Mouse (Mus musculus) liver, embryonic 15.5 days (tissue): ENCODE measurements around the gene Clasrp. TPM values are rescaled to one million over a fixed set of nuclear protein-coding genes. Genes with fewer than 3 reads are reported as not detected.
"Not testable (repeated sequence)": the region's sequence is repeated elsewhere in the genome, so short reads cannot be mapped to it uniquely, and the experiment has no call there.

Source experiments
- ATAC-seq: fragments of 200-750 bp; cut with Nextera tagmentation; 2 replicates; pipeline ENCODE4 v1.8.0; 2017; ENCODE audit warnings: moderate number of reproducible peaks, mild to moderate bottlenecking, moderate library complexity; ENCODE audit not compliant: insufficient read depth
- H3K27ac ChIP-seq: fragments of 300-500 bp; sonication (generic); replicated peaks from 2 replicates; pipeline ENCODE4 v1.5.1; 2015; ENCODE audit warnings: mild to moderate bottlenecking, inconsistent platforms
- H3K27me3 ChIP-seq: fragments of 300-500 bp; sonication (generic); 2 replicates; pipeline ENCODE4 v1.6.1; 2015; ENCODE audit warnings: mild to moderate bottlenecking, inconsistent platforms
- H3K36me3 ChIP-seq: fragments of 300-500 bp; sonication (generic); replicated peaks from 2 replicates; pipeline ENCODE4 v1.6.1; 2015; ENCODE audit warnings: moderate library complexity, mild to moderate bottlenecking, inconsistent platforms
- H3K4me1 ChIP-seq: fragments of 300-500 bp; sonication (generic); replicated peaks from 2 replicates; pipeline ENCODE4 v1.6.1; 2015; ENCODE audit warnings: inconsistent platforms
- H3K4me2 ChIP-seq: fragments of 300-500 bp; sonication (generic); 2 replicates; pipeline ENCODE4 v1.6.1; 2015; ENCODE audit warnings: moderate library complexity, mild to moderate bottlenecking, inconsistent platforms
- H3K4me3 ChIP-seq: fragments of 300-500 bp; sonication (generic); replicated peaks from 2 replicates; pipeline ENCODE4 v1.5.1; 2015; ENCODE audit warnings: mild to moderate bottlenecking, inconsistent platforms
- H3K9ac ChIP-seq: fragments of 300-500 bp; sonication (generic); 2 replicates; pipeline ENCODE4 v1.6.1; 2015; ENCODE audit warnings: moderate library complexity, mild to moderate bottlenecking, inconsistent platforms
- H3K9me3 ChIP-seq: fragments of 300-500 bp; sonication (generic); replicated peaks from 2 replicates; pipeline ENCODE4 v1.6.1; 2016; ENCODE audit warnings: inconsistent platforms
- WGBS: fragments of 180-500 bp; shearing (Covaris S2); methylation state at CpG from one replicate; pipeline ENCODE4 v1.1.7; 2015; ENCODE audit warnings: mixed read lengths; ENCODE audit not compliant: insufficient replicate concordance; 5-methylcytosine and 5-hydroxymethylcytosine counted together
- polyA plus RNA-seq: library from polyadenylated mRNA; unstranded; fragments of >200 nt; fragmentation: Nextera tagmentation; extraction: Ambion mirVana; gene quantifications from 2 replicates; pipeline ENCODE4 v1.2.1, GENCODE M21; 2015

The Clasrp gene
- polyA plus RNA-seq, 1 experiment from 2014 or later = 12.2 TPM

GRCm38 (mm10) chr7:19607291-19607690, 3.0 kb upstream of the Clasrp start:
- H3K27ac ChIP-seq = no peak overlapping the region
- ATAC-seq = no peak
- H3K4me1 ChIP-seq = peaks cover 21% of the 10 kb centered on the region
- WGBS = 67% methylated on average over 5 of the region's 5 CpGs
- no peaks in the 10 kb centered on the region for H3K27me3 ChIP-seq
- no peak overlapping the region for H3K9ac ChIP-seq
- no peak overlapping the region for H3K4me2 ChIP-seq
- peaks cover 2% of the 10 kb centered on the region; the same call in 1 of the 2 replicates for H3K36me3 ChIP-seq
- H3K9me3 ChIP-seq = no peaks in the 10 kb centered on the region
- H3K4me3 ChIP-seq = no peak overlapping the region

- Histone ChIP-seq H3K4me3 (peak overlapping the region; percentile 94), H3K4me2 (peak overlapping the region; percentile 88), H3K4me1 (peaks cover 34% of the 10 kb centered on the region), H3K27ac (peak overlapping the region; percentile 79; the same call in 1 of the 2 replicates), H3K36me3 (peaks cover 22% of the 10 kb centered on the region)
- WGBS = 51% methylated on average over 10 of the region's 10 CpGs
- not testable (repeated sequence) for H3K9ac ChIP-seq, ATAC-seq, H3K27me3 ChIP-seq, H3K9me3 ChIP-seq
These were observed 424 bp upstream of the Clasrp start for GRCm38 (mm10) chr7:19604606-19605214.

GRCm38 (mm10) chr7:19603055-19603454, 1.2 kb downstream of the Clasrp start:
- Histone ChIP-seq H3K9ac (peak overlapping the region; percentile 96; the same call in 1 of the 2 replicates), H3K4me2 (peak overlapping the region; percentile 88), H3K4me3 (peak overlapping the region; percentile 94), H3K27me3 (no peaks in the 10 kb centered on the region), H3K36me3 (peaks cover 33% of the 10 kb centered on the region), H3K9me3 (no peaks in the 10 kb centered on the region), H3K4me1 (peaks cover 34% of the 10 kb centered on the region), H3K27ac (no peak overlapping the region)
- 67% methylated on average over 12 of the region's 12 CpGs for WGBS
- no peak for ATAC-seq

- no peak overlapping the region for H3K4me3 ChIP-seq
- ATAC-seq = no peak
- H3K27me3 ChIP-seq = no peaks in the 10 kb centered on the region
- 62% methylated on average over 5 of the region's 5 CpGs for WGBS
- no peak overlapping the region; the same call in 1 of the 2 replicates for H3K9ac ChIP-seq
- H3K4me1 ChIP-seq = peaks cover 34% of the 10 kb centered on the region
- H3K27ac ChIP-seq = no peak overlapping the region
- H3K4me2 ChIP-seq = no peak overlapping the region
- peaks cover 44% of the 10 kb centered on the region for H3K36me3 ChIP-seq
- no peaks in the 10 kb centered on the region for H3K9me3 ChIP-seq
These were observed 3.7 kb downstream of the Clasrp start for GRCm38 (mm10) chr7:19600562-19600961.

- H3K9me3 ChIP-seq = no peaks in the 10 kb centered on the region
- no peaks in the 10 kb centered on the region for H3K27me3 ChIP-seq
- peak overlapping the region; percentile 23; the same call in 1 of the 2 replicates for H3K4me2 ChIP-seq
- H3K9ac ChIP-seq = no peak overlapping the region
- peaks cover 29% of the 10 kb centered on the region for H3K4me1 ChIP-seq
- H3K36me3 ChIP-seq = peaks cover 78% of the 10 kb centered on the region
- no peak overlapping the region for H3K4me3 ChIP-seq
- WGBS = 34% methylated on average over 10 of the region's 10 CpGs
- ATAC-seq = peak; percentile 69
- peak overlapping the region; percentile 45; the same call in 1 of the 2 replicates for H3K27ac ChIP-seq
These were observed 11.1 kb downstream of the Clasrp start for GRCm38 (mm10) chr7:19593061-19593730.

GRCm38 (mm10) chr7:19589917-19590316, 14.4 kb downstream of the Clasrp start:
- Histone ChIP-seq H3K4me2 (no peak overlapping the region), H3K9ac (no peak overlapping the region), H3K36me3 (peaks cover 92% of the 10 kb centered on the region), H3K9me3 (no peaks in the 10 kb centered on the region), H3K4me3 (no peak overlapping the region), H3K4me1 (peaks cover 29% of the 10 kb centered on the region), H3K27ac (no peak overlapping the region), H3K27me3 (no peaks in the 10 kb centered on the region)
- peak; percentile 35; the same call in 1 of the 2 replicates for ATAC-seq
- WGBS = 48% methylated on average over 3 of the region's 3 CpGs

- Histone ChIP-seq H3K36me3 (peaks cover 94% of the 10 kb centered on the region), H3K9ac (no peak overlapping the region), H3K27ac (no peak overlapping the region), H3K4me2 (no peak overlapping the region), H3K27me3 (no peaks in the 10 kb centered on the region), H3K4me1 (peaks cover 26% of the 10 kb centered on the region), H3K9me3 (no peaks in the 10 kb centered on the region), H3K4me3 (no peak overlapping the region)
- WGBS = 36% methylated on average over 3 of the region's 3 CpGs
- no peak for ATAC-seq
These were observed 15.1 kb downstream of the Clasrp start for GRCm38 (mm10) chr7:19589207-19589606.

- no peak overlapping the region for H3K4me3 ChIP-seq
- 0 out of 2 replicates have a peak, but pooled peaks cover 5% of the 10 kb centered on the region for H3K4me1 ChIP-seq
- H3K27ac ChIP-seq = no peak overlapping the region
- no peak overlapping the region for H3K4me2 ChIP-seq
- 92% methylated on average over 46 of the region's 46 CpGs for WGBS
- no peaks in the 10 kb centered on the region for H3K27me3 ChIP-seq
- H3K36me3 ChIP-seq = peaks cover 88% of the 10 kb centered on the region
- no peak for ATAC-seq
- no peaks in the 10 kb centered on the region for H3K9me3 ChIP-seq
- no peak overlapping the region for H3K9ac ChIP-seq
These were observed 18.0 kb downstream of the Clasrp start for GRCm38 (mm10) chr7:19586269-19586668.

- H3K4me2 ChIP-seq = no peak overlapping the region
- H3K9ac ChIP-seq = no peak overlapping the region
- peaks cover 23% of the 10 kb centered on the region for H3K27me3 ChIP-seq
- H3K9me3 ChIP-seq = no peaks in the 10 kb centered on the region
- WGBS = 83% methylated on average over 8 of the region's 8 CpGs
- H3K27ac ChIP-seq = no peak overlapping the region
- ATAC-seq = no peak
- peaks cover 32% of the 10 kb centered on the region for H3K4me1 ChIP-seq
- H3K4me3 ChIP-seq = no peak overlapping the region
- H3K36me3 ChIP-seq = peaks cover 39% of the 10 kb centered on the region
These were observed 23.7 kb downstream of the Clasrp start for GRCm38 (mm10) chr7:19580634-19581033.

- H3K9ac ChIP-seq = no peak overlapping the region
- no peak overlapping the region for H3K4me2 ChIP-seq
- no peak for ATAC-seq
- WGBS = 79% methylated on average over 10 of the region's 10 CpGs
- no peak overlapping the region for H3K27ac ChIP-seq
- no peak overlapping the region for H3K4me3 ChIP-seq
- H3K27me3 ChIP-seq = peaks cover 23% of the 10 kb centered on the region
- H3K9me3 ChIP-seq = no peaks in the 10 kb centered on the region
- H3K4me1 ChIP-seq = peaks cover 41% of the 10 kb centered on the region
- H3K36me3 ChIP-seq = peaks cover 30% of the 10 kb centered on the region
These were observed 24.5 kb downstream of the Clasrp start for GRCm38 (mm10) chr7:19579751-19580150.

- Histone ChIP-seq H3K9me3 (no peaks in the 10 kb centered on the region), H3K4me1 (peaks cover 54% of the 10 kb centered on the region), H3K36me3 (peaks cover 17% of the 10 kb centered on the region), H3K27ac (no peak overlapping the region), H3K4me3 (peak overlapping the region; percentile 57; the same call in 1 of the 2 replicates), H3K9ac (no peak overlapping the region), H3K27me3 (peaks cover 23% of the 10 kb centered on the region), H3K4me2 (peak overlapping the region; percentile 95)
- WGBS = 53% methylated on average over 4 of the region's 4 CpGs
- ATAC-seq = no peak
These were observed 25.9 kb downstream of the Clasrp start for GRCm38 (mm10) chr7:19578436-19578835.
